Mouse (Mus musculus): ENCODE measurements around the gene Sprr2k. TPM values are rescaled to one million over a fixed set of nuclear protein-coding genes. Genes with fewer than 3 reads are reported as not detected.

Sprr2k gene
- not detected in 2 replicates for total RNA-seq (2012; rRNA removed)
- not detected for polyA plus RNA-seq (2012; ENCODE audit: insufficient read depth in 1 of 2, insufficient read length in 2 of 2, low read depth in 1 of 2, low replicate concordance in 2 of 2, missing spikeins in 1 of 2)

DNA sequence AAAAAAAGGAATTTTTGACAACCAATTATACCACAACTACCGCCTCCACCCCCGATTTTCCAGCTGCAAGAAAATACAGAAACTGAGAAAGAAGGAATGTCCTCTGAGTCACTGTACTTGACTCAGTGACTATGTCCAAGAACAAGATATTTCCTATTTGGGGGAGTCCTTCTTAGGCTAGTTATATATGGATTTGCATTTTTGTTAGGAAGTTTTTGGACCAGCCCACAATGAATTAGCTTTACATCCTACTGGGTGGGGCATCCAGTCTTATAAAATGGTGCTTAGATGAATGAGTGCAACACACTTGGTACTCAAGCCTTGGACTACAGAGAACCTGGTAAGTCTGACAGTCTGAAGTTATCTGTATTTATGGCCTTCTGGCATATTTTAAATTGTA lies at the start of gene Sprr2k:
Sprr2k (plus strand) TSS at position 301 of the 400 bp plus-strand sequence.
- H3K9me3 ChIP-seq (replicated peaks; ENCODE audit: insufficient read depth, low read length), result no peaks in the 10 kb centered on the region
- TF ChIP-seq EP300 (IDR thresholded peaks at IDR 0.05; ENCODE audit: low read depth in 1 of 2, low read length in 2 of 2) (no peak), TAL1 (IDR thresholded peaks at IDR 0.05; ENCODE audit: low read length) (no peak), USF1 (IDR thresholded peaks at IDR 0.05; ENCODE audit: low read depth, low read length) (no peak), SIN3A (IDR thresholded peaks at IDR 0.05; ENCODE audit: low read length) (no peak), GABPA (IDR thresholded peaks at IDR 0.05; ENCODE audit: low read depth, low read length) (no peak), ZC3H11A (IDR thresholded peaks at IDR 0.05; ENCODE audit: low read depth, low read length) (no peak), ZMIZ1 (IDR thresholded peaks at IDR 0.05; ENCODE audit: low read depth, low read length) (no peak), UBTF (IDR thresholded peaks at IDR 0.05; ENCODE audit: borderline replicate concordance, insufficient read depth, low read depth, low read length) (no peak), POLR2A (IDR thresholded peaks at IDR 0.05; ENCODE audit: control insufficient read depth in 1 of 2, insufficient read depth in 1 of 2, low read depth in 1 of 2, low read length in 2 of 2, poor library complexity in 1 of 2) (no peak), ZKSCAN1 (IDR thresholded peaks at IDR 0.05; ENCODE audit: low read depth, low read length) (no peak)
- no peaks in the 10 kb centered on the region for H3K36me3 ChIP-seq (ENCODE audit: control insufficient read depth in 1 of 2, insufficient read depth in 2 of 2, low read length in 2 of 2)
- no peak for DNase-seq (ENCODE audit: low read depth, low spot score)
- H3K27me3 ChIP-seq (ENCODE audit: control insufficient read depth in 1 of 2, insufficient read depth in 2 of 2, low read length in 2 of 2), result no peaks in the 10 kb centered on the region
- H3K4me3 ChIP-seq (ENCODE audit: control insufficient read depth in 1 of 2, insufficient read depth in 1 of 2, low read depth in 2 of 2, low read length in 2 of 2), result no peak within 1 kb of the TSS
- H3K4me1 ChIP-seq (ENCODE audit: control insufficient read depth in 1 of 2, insufficient read depth in 2 of 2, low read length in 2 of 2), result no peaks in the 10 kb centered on the region
- H3K9ac ChIP-seq (ENCODE audit: control insufficient read depth, low read depth, low read length, poor library complexity, severe bottlenecking), result no peak within 1 kb of the TSS
- no peak within 1 kb of the TSS for H3K27ac ChIP-seq (ENCODE audit: control insufficient read depth, low read depth, low read length)
- H3K79me2 ChIP-seq (ENCODE audit: control insufficient read depth, insufficient read depth, low read length, poor library complexity), result no peaks in the 10 kb centered on the region

- H3K79me2 ChIP-seq (ENCODE audit: control insufficient read depth, insufficient read depth, low read length, poor library complexity), result no peaks in the 10 kb centered on the region
- no peaks in the 10 kb centered on the region for H3K4me1 ChIP-seq (ENCODE audit: control insufficient read depth in 1 of 2, insufficient read depth in 2 of 2, low read length in 2 of 2)
- no peak within 1 kb of the TSS for H3K27ac ChIP-seq (ENCODE audit: control insufficient read depth, low read depth, low read length)
- H3K9me3 ChIP-seq (replicated peaks; ENCODE audit: insufficient read depth, low read length), result no peaks in the 10 kb centered on the region
- no peak within 1 kb of the TSS for H3K4me3 ChIP-seq (ENCODE audit: control insufficient read depth in 1 of 2, insufficient read depth in 1 of 2, low read depth in 2 of 2, low read length in 2 of 2)
- TF ChIP-seq NRF1 (IDR thresholded peaks at IDR 0.05; ENCODE audit: insufficient read depth, low read depth, low read length, poor library complexity, severe bottlenecking) (no peak), POLR2AphosphoS5 (IDR thresholded peaks at IDR 0.05; ENCODE audit: borderline replicate concordance, low read depth, low read length) (no peak), CHD1 (IDR thresholded peaks at IDR 0.05; ENCODE audit: low read depth, low read length) (no peak), MAX (IDR thresholded peaks at IDR 0.05; ENCODE audit: low read length) (no peak), POLR2A (IDR thresholded peaks at IDR 0.05; ENCODE audit: control insufficient read depth in 1 of 2, insufficient read depth in 1 of 2, low read depth in 1 of 2, low read length in 2 of 2, poor library complexity in 1 of 2) (no peak), MYC (IDR thresholded peaks at IDR 0.05; ENCODE audit: low read depth, low read length) (no peak), CHD2 (IDR thresholded peaks at IDR 0.05; ENCODE audit: low read length) (no peak), E2F4 (IDR thresholded peaks at IDR 0.05; ENCODE audit: borderline replicate concordance, low read depth, low read length) (no peak), ZKSCAN1 (IDR thresholded peaks at IDR 0.05; ENCODE audit: low read depth, low read length) (no peak), HCFC1 (IDR thresholded peaks at IDR 0.05; ENCODE audit: low read depth, low read length) (no peak), MYB (IDR thresholded peaks at IDR 0.05; ENCODE audit: low read depth, low read length) (no peak), RAD21 (IDR thresholded peaks at IDR 0.05; ENCODE audit: low read depth, low read length) (no peak), SIN3A (IDR thresholded peaks at IDR 0.05; ENCODE audit: low read length) (no peak), ZMIZ1 (IDR thresholded peaks at IDR 0.05; ENCODE audit: low read depth, low read length) (no peak), MAZ (IDR thresholded peaks at IDR 0.05; ENCODE audit: low read depth, low read length) (no peak), BHLHE40 (IDR thresholded peaks at IDR 0.05; ENCODE audit: borderline replicate concordance, low read depth, low read length) (no peak), USF2 (IDR thresholded peaks at IDR 0.05; ENCODE audit: borderline replicate concordance in 1 of 2, insufficient read depth in 1 of 2, low read depth in 1 of 2, low read length in 2 of 2) (no peak), POLR2AphosphoS2 (IDR thresholded peaks at IDR 0.05; ENCODE audit: low read length) (no peak), MEF2A (IDR thresholded peaks at IDR 0.05; ENCODE audit: extremely low read depth, insufficient replicate concordance, low read depth, low read length, poor library complexity, severe bottlenecking) (no peak)
- H3K9ac ChIP-seq (ENCODE audit: control insufficient read depth, low read depth, low read length, poor library complexity, severe bottlenecking), result no peak within 1 kb of the TSS
- H3K27me3 ChIP-seq (ENCODE audit: control insufficient read depth in 1 of 2, insufficient read depth in 2 of 2, low read length in 2 of 2), result no peaks in the 10 kb centered on the region
- no peaks in the 10 kb centered on the region for H3K36me3 ChIP-seq (ENCODE audit: control insufficient read depth in 1 of 2, insufficient read depth in 2 of 2, low read length in 2 of 2)
- DNase-seq (ENCODE audit: low read depth, low spot score), result no peak
Observed at GRCm38 (mm10) chr3:92385385-92385784, 47.0 kb upstream of the Sprr2k start, which contains the start of gene Sprr2h. Gene Sprr2h (plus strand): TSS chr3:92385685.

All from MEL (cell line).